Mouse (Mus musculus) regulatory T cell (primary cell): ENCODE results near the gene Sftpa1.

Source experiments
- in situ Hi-C: fragments of 300-600 bp; cut with MboI, MseI; formaldehyde crosslinking; loops from one replicate; pipeline ENCODE4 v1.15.1; 2025; ENCODE audit warnings: high pct_unique_total_duplicates

The Sftpa1 gene

DNA sequence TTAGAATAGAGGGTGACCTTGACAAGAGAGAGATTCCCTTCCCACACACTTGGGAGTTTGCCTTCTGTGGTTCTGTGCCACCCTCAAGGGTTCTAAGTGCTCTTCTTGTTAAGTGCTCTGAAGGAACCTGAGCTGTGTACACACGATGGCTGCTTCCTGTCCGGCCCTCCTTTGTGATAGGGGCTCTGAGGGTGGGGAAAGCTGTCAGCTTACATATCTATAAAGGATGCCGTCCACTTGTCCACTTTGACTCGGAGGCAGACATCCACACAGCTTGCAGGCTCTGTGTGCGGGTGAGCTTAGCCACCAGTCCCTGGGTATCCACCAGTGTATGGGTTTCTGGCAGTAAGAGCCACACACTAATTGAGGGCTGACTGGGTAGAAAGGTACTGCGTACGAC lies at the start of gene Sftpa1:
Gene Sftpa1 (plus strand): TSS at position 243 of the 400 bp plus-strand sequence.
- in situ Hi-C loops: no loop called here

- in situ Hi-C loops: no loop called here
Observed at GRCm38 (mm10) chr14:41082408-41082807, 49.2 kb upstream of the Sftpa1 start.

DNA sequence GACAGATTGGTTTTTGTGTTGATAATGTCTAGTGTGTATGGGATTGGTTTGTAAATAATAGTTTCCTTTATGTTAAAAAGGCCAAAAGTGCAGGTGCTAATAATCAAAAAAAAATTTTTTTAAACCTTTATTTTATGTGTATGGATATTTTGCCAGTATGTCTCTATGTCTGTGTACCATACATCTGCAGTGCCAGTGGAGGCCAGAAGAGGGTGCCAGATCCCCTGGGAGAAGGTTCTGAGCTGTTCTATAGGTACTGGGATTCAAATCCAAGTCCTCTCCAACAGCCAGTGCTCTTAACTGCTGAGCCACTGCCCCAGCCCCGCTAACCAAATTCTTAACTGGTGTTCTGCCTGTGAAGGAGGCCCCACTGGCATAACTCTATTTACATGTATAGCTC lies 44.1 kb upstream of the Sftpa1 start:
- in situ Hi-C loops: no loop called here

GRCm38 (mm10) chr14:41090777-41091176 lies 40.8 kb upstream of the Sftpa1 start:
- in situ Hi-C loops: no loop called here

DNA sequence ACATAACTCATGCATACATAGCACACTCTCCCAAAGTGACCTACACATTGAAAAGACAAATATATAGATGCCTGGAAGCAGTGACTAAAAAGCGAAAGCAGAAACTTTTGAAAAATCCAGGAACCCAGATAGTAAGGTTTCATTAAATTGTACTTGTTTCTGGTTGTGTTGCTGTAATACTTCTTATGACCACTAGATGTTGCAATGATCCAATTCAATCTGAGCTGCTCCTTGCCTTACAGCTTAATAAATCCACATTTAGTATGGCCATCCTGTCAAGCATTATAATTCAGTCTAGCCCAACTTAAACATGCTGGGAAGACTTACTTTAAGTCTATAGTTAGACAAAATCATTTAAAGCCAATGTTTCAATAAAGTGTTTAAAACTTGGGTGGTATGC lies 37.5 kb upstream of the Sftpa1 start:
- in situ Hi-C loops: no loop called here

GRCm38 (mm10) chr14:41096296-41096860 lies 35.2 kb upstream of the Sftpa1 start:
- in situ Hi-C loops: no loop called here

DNA sequence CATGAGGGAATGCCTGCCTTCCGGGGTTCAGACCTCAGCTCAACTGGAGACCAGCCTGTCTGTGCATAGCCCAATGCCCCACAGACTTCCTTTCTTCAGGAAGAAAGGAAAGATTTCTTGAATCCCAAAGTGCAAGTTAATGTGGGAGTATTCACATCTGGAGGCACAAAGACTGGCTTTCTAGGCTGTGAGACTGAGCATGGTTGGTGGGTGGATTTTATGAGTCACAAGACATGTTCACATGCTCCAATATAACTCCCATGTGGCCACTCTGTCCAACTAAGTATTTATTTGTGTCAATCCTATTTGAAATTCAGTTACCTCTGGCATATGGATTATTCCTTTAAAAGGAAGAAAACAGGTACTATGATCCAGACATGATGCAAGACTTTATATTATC lies 32.9 kb upstream of the Sftpa1 start:
- in situ Hi-C loops: no loop called here

- in situ Hi-C loops: no loop called here
Observed at GRCm38 (mm10) chr14:41100712-41101111, 30.9 kb upstream of the Sftpa1 start.

DNA sequence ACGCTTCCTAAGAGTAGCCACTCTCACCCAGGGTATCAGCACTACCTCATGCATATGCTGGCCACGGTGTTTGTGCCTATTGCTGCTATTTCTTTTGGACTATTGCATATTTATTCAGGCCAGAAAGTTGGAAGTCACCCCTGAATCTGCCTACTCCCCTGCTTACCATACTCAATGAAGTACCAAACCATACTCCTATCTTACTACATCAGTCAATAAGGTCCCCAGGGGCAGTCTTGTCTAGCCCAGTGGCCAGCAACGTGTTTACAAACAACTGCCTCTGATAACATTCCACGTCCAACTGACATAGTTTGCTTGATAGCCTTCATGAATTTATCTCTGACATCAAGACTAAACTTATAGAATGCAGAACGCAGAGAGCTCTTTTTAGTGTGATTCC lies 30.3 kb upstream of the Sftpa1 start:
- in situ Hi-C loops: no loop called here

GRCm38 (mm10) chr14:41102269-41102668 lies 29.3 kb upstream of the Sftpa1 start:
- in situ Hi-C loops: no loop called here

DNA sequence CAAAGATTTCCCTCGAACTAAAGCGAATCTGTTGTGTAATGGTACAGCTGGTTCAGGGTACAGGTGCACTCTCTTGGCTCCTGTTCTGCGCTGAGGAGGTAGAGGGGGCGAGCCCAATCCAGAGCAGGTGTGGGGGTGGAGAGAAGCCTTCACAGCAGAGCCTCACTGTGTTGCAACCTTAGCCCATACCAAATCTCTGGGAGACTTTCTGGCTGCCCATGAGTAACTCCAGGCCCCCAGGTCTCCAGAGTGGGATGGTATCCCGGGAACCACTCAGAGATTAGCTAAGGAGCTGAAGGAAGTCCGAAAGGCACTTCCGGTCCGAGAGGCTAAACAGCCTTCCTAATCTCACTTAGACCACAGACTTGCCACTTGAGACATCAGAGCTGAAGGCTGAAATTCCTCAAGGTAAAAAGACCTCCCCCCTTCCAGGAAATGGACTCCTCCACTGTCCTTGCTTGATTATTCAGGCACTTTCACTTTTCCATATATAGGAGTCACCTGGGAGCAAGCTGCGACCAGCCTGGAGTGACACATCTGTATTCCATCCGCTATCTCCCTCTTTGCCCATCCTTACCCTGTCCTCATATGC lies 26.6 kb upstream of the Sftpa1 start, which contains the start of gene Mat1a:
Gene Mat1a (plus strand): TSS at position 183 of the 592 bp plus-strand sequence.
- in situ Hi-C loops: no loop called here

DNA sequence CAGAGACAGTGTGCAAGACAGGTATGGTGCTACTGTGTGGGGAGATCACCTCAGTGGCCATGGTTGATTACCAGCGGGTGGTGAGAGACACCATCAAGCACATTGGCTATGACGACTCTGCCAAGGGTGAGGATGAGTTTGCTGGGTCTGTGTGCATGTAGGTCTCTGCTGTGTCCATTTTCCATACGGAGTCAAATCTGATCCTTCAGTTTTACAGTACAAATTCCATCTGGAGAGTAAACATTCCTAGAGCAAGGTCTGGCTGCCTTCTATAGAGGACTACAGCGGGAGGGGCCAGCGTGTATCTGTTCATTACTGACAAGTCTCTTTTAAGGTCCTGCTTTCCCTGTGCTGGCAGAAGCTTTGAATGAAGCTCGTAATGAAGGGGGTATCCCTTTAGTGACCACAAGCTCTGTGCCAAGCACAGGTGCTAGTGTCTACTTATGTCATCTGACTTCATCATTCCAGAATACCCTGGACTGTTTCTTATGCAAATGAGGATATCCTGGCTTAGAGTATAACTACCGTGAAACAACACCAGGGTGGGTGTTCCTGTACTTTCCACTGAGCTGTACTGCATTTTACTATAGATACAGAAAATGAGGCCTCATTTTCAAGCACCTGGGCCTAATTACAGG lies 20.4 kb upstream of the Sftpa1 start:
- in situ Hi-C loops: no loop called here

- in situ Hi-C loops: no loop called here
Observed at GRCm38 (mm10) chr14:41112944-41113343, 18.6 kb upstream of the Sftpa1 start.

- in situ Hi-C loops: no loop called here
Observed at GRCm38 (mm10) chr14:41116271-41116670, 15.3 kb upstream of the Sftpa1 start.

GRCm38 (mm10) chr14:41124683-41125082 lies 6.9 kb upstream of the Sftpa1 start:
- in situ Hi-C loops: no loop called here

GRCm38 (mm10) chr14:41127997-41128396 lies 3.6 kb upstream of the Sftpa1 start:
- in situ Hi-C loops: no loop called here

- in situ Hi-C loops: no loop called here
Observed at GRCm38 (mm10) chr14:41137006-41137405, 5.4 kb downstream of the Sftpa1 start.

- in situ Hi-C loops: no loop called here
Observed at GRCm38 (mm10) chr14:41140686-41141085, 9.1 kb downstream of the Sftpa1 start.

GRCm38 (mm10) chr14:41146035-41146434 lies 14.5 kb downstream of the Sftpa1 start:
- in situ Hi-C loops: no loop called here

DNA sequence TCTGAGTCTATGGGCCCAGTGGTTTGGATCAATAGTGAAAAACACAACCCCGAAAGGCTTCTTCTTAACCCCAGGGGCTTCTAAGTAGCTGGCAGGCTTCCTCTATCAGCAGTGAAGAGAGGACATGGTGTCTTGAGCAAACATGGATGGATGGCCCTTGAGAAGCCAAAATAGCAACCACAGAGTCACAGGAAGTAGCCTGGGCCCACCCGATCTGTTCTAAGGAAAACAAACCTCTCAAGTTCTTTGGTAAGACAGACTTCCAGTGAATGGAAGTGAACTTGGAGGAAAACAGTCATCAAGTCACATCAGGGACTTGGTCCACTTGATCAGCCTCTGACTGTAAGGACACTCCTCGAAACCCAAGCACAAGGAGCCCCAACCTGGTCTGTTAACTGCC lies 15.3 kb downstream of the Sftpa1 start:
- in situ Hi-C loops: no loop called here

DNA sequence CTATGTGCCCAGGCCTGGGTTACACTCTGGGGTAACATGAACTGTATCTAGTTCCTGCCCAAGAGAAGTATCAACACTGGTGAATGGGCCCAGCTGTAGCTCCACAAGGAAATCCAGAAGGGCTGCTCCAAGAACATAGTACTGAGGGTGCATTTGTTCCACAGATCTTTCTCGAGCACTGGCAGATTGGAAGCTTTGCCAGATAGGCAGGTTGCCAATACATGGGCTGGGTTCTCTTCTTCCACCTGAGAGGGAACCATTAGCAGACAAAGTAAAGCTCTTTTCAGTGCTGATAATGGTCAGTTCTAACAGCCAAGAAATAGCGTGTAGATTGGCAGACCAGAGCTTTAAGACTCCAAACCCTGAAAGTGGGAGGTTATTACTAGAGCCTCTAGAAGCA lies 15.8 kb downstream of the Sftpa1 start:
- in situ Hi-C loops: no loop called here

GRCm38 (mm10) chr14:41151220-41151898 lies 19.8 kb downstream of the Sftpa1 start, which contains the start of gene Mbl1:
Gene Mbl1 (plus strand): TSS chr14:41151458.
- in situ Hi-C loops: loop anchor here (25.0 kb wide), 1 partner anchor 761 kb away; the partner anchor contains the start of genes 1700049E17Rik1 and Gm7980
